Mouse (Mus musculus) frontal cortex, adult 2 months (tissue): ENCODE measurements at regions not wholly inside any gene's neighbourhood (a gene's known extent, or its start where the extent isn't known, plus 50 kb on each side); places are given as distances from the start of the nearest gene placed in this dataset.

Experiments used
- DNase-seq, 2 experiments: peaks; one replicate each; pipeline ENCODE4 v3.0.0; 2022; ENCODE audit warnings: low spot score in 1 of 2; ENCODE audit errors: extremely low spot score in 1 of 2

- DNase-seq: no peak
These were observed 63.2 kb upstream of the Lhx8 start for GRCm38 (mm10) chr3:154393626-154394025.

GRCm38 (mm10) chr3:154391629-154392028 lies 61.2 kb upstream of the Lhx8 start:
- DNase-seq: no peak

GRCm38 (mm10) chr3:154388656-154389055 lies 58.2 kb upstream of the Lhx8 start:
- DNase-seq: no peak

GRCm38 (mm10) chr3:154387271-154387670 lies 56.8 kb upstream of the Lhx8 start:
- no peak for DNase-seq

- DNase-seq: no peak
These were observed 55.4 kb upstream of the Lhx8 start for GRCm38 (mm10) chr3:154385831-154386312.

GRCm38 (mm10) chr3:154382811-154383210 lies 52.4 kb upstream of the Lhx8 start:
- no peak for DNase-seq

GRCm38 (mm10) chr3:154381561-154381960 lies 51.1 kb upstream of the Lhx8 start:
- DNase-seq: no peak
